Mouse (Mus musculus): Measurements from ENCODE around the gene Ankrd11. TPM values are rescaled to one million over a fixed set of nuclear protein-coding genes. Genes with fewer than 3 reads are reported as not detected.

Ankrd11 gene
- polyA plus RNA-seq, 1 experiment from 2014 or later: 67.3 TPM

DNA sequence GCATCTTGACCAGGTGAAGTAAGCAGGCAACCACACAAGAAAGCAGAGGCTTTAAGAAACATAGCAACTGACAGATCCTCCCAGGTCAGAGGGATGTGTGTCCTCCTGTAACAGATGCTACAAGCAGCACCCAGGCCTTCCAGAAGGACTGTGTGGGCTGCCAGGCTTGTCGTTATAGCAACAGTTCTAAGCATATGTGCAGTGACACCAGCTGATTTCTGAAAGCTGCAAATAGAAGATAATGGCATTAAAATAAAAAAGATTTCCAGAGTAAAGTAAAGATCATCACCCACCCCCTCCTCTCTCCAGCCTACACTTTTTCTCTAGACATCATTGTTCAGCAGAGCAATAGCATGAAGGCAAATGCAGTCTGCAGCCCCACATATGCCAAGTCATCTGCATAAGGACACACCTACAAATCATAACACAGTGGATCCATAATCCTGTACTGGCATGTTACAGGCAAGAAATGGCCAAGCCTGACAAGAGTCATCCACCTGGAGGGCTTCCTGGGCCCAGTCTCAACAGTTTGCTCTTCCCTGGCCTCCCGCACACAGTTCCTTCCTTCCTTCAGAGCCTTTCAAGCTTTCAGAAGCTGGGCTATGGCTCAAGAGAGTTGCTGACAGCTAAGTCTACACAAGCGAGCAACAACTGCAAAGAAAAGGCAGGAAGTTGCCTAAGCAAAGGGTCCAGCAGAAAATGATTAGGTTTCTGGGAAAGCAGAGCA lies 110.1 kb downstream of the Ankrd11 start:
- 57% methylated on average over 3 of the region's 3 CpGs for WGBS
- H3K9me3 ChIP-seq: no peaks in the 10 kb centered on the region
- ATAC-seq (ENCODE audit: insufficient read depth, low FRiP score, low read depth): no peak
- H3K36me3 ChIP-seq: no peaks in the 10 kb centered on the region
- H3K27me3 ChIP-seq (replicated peaks): no peaks in the 10 kb centered on the region
- peaks cover 3% of the 10 kb centered on the region; the same call in 1 of the 2 replicates for H3K4me1 ChIP-seq
- no peak overlapping the region for H3K4me2 ChIP-seq
- no peak overlapping the region for H3K9ac ChIP-seq
- H3K27ac ChIP-seq: no peak overlapping the region
- H3K4me3 ChIP-seq (replicated peaks): no peak overlapping the region

DNA sequence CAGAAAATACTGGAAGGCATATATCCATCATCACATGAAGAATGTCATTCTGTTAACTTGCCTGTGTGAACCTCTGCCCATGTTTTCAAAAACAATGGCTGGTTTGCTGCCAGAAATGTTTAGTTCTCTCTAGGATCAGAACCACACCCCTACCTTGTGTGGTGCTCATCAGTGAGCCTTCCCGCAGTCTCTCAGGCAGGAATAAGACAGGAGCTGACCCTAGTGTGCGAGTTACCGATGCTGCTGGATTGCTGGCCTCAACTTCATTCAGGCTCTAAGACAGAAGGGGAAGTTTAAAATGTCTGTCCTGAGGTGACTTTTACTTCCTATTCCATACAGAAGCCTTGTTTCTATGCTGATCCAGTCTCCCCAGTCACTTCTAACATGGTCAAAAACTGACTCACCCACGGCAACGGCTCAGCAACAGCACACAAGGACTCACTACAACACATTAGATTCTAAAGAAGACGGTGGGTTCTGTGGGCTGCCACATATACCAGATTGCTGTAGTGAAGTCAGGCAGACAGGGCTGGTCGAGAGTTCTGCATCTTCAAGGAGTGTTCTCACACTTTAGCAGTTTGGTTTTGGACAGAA lies 113.3 kb downstream of the Ankrd11 start:
- peaks cover 12% of the 10 kb centered on the region; the same call in 1 of the 2 replicates for H3K4me1 ChIP-seq
- no peak overlapping the region for H3K27ac ChIP-seq
- no peak overlapping the region for H3K9ac ChIP-seq
- WGBS: 77% methylated on average over 7 of the region's 7 CpGs
- ATAC-seq (ENCODE audit: insufficient read depth, low FRiP score, low read depth): no peak
- no peaks in the 10 kb centered on the region for H3K9me3 ChIP-seq
- H3K36me3 ChIP-seq: no peaks in the 10 kb centered on the region
- H3K27me3 ChIP-seq (replicated peaks): no peaks in the 10 kb centered on the region
- H3K4me2 ChIP-seq: no peak overlapping the region
- no peak overlapping the region for H3K4me3 ChIP-seq (replicated peaks)

DNA sequence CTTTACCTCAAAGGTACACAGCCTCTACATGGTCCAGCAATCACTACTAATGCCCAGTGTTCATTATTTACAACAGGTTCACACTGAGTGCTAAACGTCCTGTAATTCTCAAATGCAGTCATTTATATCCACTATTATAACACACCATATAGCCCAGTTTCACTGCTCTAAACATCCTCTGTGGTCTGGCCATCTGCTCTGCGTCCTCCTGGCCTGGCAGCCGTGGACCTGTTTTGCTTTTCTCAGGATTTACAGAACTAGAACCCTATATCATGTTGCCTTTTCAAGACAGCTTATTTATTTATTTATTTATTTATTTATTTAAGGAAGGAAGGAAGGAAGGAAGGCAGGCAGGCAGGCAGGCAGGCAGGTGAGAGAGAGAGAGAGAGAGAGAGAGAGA lies 114.2 kb downstream of the Ankrd11 start:
- H3K27me3 ChIP-seq (replicated peaks): no peaks in the 10 kb centered on the region
- WGBS: 55% methylated on average over 3 of the region's 3 CpGs

DNA sequence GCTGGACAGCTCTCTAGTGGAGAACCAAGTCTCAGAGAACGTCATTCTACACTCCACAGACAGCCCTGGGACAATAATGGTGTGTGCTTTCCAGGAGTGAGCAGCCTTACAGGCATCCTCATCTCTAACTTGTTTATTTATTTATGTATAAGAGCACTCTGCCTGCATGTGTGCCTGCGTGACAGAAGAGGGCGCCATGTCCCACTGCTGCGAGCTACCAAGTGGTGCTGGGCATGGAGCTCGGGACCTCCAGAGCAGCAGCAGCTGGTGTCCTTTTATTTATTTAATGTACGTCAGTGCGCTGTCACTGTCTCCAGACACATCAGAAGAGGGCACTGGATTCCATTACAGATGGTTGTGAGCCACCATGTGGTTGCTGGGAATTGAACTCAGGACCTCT lies 115.3 kb downstream of the Ankrd11 start:
- no peaks in the 10 kb centered on the region for H3K27me3 ChIP-seq (replicated peaks)
- H3K36me3 ChIP-seq: no peaks in the 10 kb centered on the region
- H3K4me1 ChIP-seq: peaks cover 13% of the 10 kb centered on the region; the same call in 1 of the 2 replicates
- H3K9ac ChIP-seq: no peak overlapping the region
- ATAC-seq (ENCODE audit: insufficient read depth, low FRiP score, low read depth): no peak
- H3K4me2 ChIP-seq: no peak overlapping the region
- no peaks in the 10 kb centered on the region for H3K9me3 ChIP-seq
- WGBS: 71% methylated on average over 7 of the region's 7 CpGs
- no peak overlapping the region for H3K27ac ChIP-seq
- H3K4me3 ChIP-seq (replicated peaks): no peak overlapping the region

More for the DNA sequence above, 114.2 kb downstream of the Ankrd11 start:
- Histone ChIP-seq H3K4me2 (no peak overlapping the region), H3K4me1 (peaks cover 13% of the 10 kb centered on the region; the same call in 1 of the 2 replicates), H3K9me3 (no peaks in the 10 kb centered on the region), H3K9ac (no peak overlapping the region), H3K4me3 (replicated peaks) (no peak overlapping the region), H3K36me3 (no peaks in the 10 kb centered on the region), H3K27ac (no peak overlapping the region)
- ATAC-seq (ENCODE audit: insufficient read depth, low FRiP score, low read depth): no peak

DNA sequence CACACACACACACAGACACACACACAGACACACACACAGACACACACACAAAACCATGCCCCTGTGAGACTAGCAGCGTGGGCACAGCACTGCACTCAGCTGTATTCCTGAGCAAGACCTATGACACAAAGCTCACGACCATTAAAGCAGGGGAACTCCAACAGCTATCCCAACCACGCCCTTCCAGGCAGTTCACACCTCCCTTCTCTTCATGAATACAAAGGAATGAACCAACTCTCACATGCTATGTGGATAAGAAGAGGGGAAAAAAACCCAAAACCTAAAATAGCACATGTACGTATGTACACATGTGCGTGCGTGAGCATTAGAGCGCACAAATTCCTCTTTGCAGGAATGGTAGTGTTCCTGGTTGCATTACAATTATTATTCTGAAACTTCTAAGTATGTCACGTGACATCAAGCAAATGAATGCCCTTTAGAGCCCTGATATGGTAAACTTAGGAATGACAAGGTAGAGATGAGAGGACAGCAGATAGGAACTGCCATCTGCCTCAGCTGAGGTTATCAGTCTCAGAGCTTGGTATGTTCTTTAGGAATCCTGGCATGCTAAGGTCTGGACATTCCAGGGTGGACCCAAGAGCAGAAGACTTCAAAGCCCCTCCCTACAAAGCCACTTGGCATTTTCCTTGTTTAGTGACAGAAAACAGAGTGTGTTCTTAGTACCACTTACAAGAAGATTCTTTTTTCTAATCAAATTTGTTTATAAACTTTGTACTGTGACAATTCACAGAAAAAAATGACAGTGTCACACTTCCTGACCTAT lies 115.9 kb downstream of the Ankrd11 start:
- Histone ChIP-seq H3K27me3 (replicated peaks) (no peaks in the 10 kb centered on the region), H3K36me3 (no peaks in the 10 kb centered on the region), H3K4me3 (replicated peaks) (no peak overlapping the region), H3K4me2 (no peak overlapping the region), H3K4me1 (peaks cover 13% of the 10 kb centered on the region; the same call in 1 of the 2 replicates), H3K9me3 (no peaks in the 10 kb centered on the region), H3K9ac (no peak overlapping the region), H3K27ac (no peak overlapping the region)
- WGBS: 77% methylated on average over 8 of the region's 8 CpGs
- no peak for ATAC-seq (ENCODE audit: insufficient read depth, low FRiP score, low read depth)

DNA sequence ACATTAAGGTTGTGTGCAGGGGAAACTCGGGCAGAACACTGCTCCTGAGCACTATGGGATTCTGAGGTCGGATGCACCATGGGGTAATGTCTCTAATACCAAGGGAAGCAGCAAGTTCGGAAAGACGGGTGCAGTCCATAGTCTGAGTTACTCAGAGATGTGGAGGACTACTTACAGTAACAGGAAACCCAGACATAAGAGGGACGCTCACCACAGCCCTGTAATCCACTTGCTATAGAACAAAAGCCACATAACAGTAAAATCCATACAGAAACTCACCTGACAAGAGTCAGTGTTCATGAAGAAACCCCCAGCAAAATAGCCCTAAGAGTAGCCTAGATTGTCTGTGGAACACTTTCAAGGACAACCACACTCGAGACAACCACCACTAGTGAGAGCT lies 118.0 kb downstream of the Ankrd11 start:
- H3K4me3 ChIP-seq (replicated peaks): no peak overlapping the region
- peaks cover 21% of the 10 kb centered on the region for H3K4me1 ChIP-seq
- no peak for ATAC-seq (ENCODE audit: insufficient read depth, low FRiP score, low read depth)
- H3K4me2 ChIP-seq: no peak overlapping the region
- no peaks in the 10 kb centered on the region for H3K27me3 ChIP-seq (replicated peaks)
- WGBS: 69% methylated on average over 6 of the region's 6 CpGs
- no peak overlapping the region for H3K27ac ChIP-seq
- H3K36me3 ChIP-seq: no peaks in the 10 kb centered on the region
- H3K9ac ChIP-seq: no peak overlapping the region
- H3K9me3 ChIP-seq: no peaks in the 10 kb centered on the region

DNA sequence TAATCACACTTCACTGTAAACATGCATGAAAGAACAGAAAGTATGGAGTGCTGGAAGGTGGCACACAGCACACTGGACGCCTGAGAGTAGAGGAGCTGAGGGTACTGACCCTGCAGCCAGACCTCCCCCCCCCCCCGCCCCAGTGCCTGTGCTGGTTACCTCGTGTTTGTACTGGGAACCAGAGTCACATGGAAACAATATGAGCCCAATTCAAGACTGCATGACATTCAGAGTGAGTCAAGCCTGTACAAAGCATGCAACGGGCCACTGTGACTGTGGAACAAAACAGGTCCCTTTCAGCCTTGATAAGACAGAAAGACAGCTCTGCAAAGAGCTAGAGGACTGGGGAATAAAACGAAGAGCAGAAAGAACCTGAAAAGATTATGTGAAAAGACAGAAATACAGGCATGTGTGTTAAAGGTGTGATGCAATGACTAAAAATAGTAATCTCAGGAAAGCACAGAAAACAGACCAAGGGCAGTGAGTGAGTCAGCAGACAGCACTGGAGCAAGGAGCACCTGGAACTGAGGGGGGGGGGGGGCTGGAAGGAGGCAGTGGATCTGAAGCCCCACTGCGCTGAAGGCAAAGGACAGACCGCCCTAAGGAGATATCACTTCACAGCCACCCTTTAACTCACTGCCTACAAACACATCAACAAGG lies 118.5 kb downstream of the Ankrd11 start:
- Histone ChIP-seq H3K4me1 (peaks cover 24% of the 10 kb centered on the region), H3K9me3 (no peaks in the 10 kb centered on the region), H3K4me3 (replicated peaks) (no peak overlapping the region), H3K27ac (no peak overlapping the region), H3K4me2 (no peak overlapping the region), H3K27me3 (replicated peaks) (no peaks in the 10 kb centered on the region), H3K9ac (no peak overlapping the region), H3K36me3 (no peaks in the 10 kb centered on the region)
- 49% methylated on average over 7 of the region's 7 CpGs for WGBS
- 0 out of 2 replicates have a peak, but pooled peaks have one; percentile 35 for ATAC-seq (ENCODE audit: insufficient read depth, low FRiP score, low read depth)

DNA sequence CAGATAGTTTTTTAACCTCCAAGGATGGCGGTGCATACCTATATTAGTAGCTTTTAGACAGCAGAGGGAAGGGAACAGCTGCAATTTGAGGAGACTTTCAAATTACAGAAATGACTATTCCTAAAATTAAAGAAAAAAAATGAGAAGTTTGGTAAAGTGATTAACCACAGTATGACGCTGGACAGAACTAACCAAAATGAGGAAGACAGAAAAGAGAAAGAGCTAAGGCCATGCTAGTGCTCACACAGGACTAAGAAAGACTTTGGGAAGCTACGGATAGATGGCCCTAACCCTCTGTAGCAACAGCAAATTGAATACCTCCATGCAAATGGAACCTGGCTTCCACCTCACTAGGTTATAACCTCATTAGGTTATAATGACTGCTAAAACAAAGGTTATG lies 119.1 kb downstream of the Ankrd11 start:
- Histone ChIP-seq H3K27ac (no peak overlapping the region), H3K27me3 (replicated peaks) (no peaks in the 10 kb centered on the region), H3K36me3 (no peaks in the 10 kb centered on the region), H3K4me2 (no peak overlapping the region), H3K4me1 (peaks cover 30% of the 10 kb centered on the region), H3K9ac (no peak overlapping the region), H3K9me3 (no peaks in the 10 kb centered on the region), H3K4me3 (replicated peaks) (no peak overlapping the region)
- no peak for ATAC-seq (ENCODE audit: insufficient read depth, low FRiP score, low read depth)
- 74% methylated on average over 3 of the region's 3 CpGs for whole genome bisulfite sequencing

DNA sequence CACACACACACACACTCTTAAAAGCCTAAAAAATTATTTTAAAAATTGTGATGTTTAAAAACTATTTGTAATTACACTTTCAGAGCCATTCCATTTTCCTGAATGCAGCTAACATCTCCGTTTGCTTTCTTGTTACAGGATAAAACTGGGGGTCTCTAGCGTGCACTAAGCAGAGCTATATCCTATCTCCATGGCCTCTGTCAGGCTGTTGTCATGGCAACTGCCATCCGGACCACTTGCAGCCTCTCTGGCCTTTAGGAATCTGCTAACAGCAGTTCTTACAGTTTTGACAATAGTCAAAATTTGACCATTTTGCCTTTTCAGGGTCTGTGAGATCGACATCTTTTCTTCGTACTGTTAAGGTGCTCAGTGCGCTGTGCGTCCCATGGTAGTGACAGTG lies 121.2 kb downstream of the Ankrd11 start:
- no peaks in the 10 kb centered on the region for H3K9me3 ChIP-seq
- H3K9ac ChIP-seq: no peak overlapping the region
- H3K36me3 ChIP-seq: no peaks in the 10 kb centered on the region
- H3K4me1 ChIP-seq: peaks cover 31% of the 10 kb centered on the region
- ATAC-seq (ENCODE audit: insufficient read depth, low FRiP score, low read depth): no peak
- no peaks in the 10 kb centered on the region for H3K27me3 ChIP-seq (replicated peaks)
- H3K4me3 ChIP-seq (replicated peaks): no peak overlapping the region
- H3K4me2 ChIP-seq: no peak overlapping the region
- H3K27ac ChIP-seq: no peak overlapping the region
- WGBS: 78% methylated on average over 7 of the region's 7 CpGs

DNA sequence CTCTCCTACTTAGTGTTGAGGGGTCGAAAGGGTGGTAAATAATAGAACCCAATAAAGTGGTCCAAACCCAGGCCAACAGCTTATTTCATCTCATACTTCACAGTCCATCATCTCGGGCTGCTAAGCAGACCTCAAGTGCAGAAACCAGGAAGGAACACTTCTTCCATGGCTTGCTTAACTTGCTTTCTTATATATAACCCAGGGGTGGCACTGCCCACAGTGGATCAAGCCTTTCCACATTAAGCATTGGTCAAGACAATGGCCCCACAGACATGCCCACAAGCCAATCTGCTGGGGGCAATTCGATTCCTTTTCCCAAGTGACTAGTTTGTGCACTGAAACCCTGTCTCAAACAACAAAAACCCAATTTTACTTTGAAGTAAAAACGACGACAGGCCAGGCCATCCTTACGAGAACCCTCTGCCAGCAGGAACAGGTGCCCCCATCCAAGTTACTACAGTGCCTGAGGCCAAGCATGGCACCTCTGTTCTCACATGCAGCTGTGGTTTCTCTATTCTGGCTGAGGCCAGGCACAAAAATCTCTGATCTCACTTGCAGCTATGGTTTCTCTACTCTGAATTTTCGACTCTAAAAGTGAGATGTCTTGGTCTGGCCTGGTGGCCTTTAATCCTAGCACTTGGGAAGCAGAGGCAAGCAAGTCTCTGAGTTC lies 123.5 kb downstream of the Ankrd11 start:
- Histone ChIP-seq H3K4me2 (no peak overlapping the region), H3K9ac (no peak overlapping the region), H3K9me3 (no peaks in the 10 kb centered on the region), H3K27ac (no peak overlapping the region), H3K4me3 (replicated peaks) (no peak overlapping the region), H3K4me1 (peaks cover 25% of the 10 kb centered on the region), H3K27me3 (replicated peaks) (no peaks in the 10 kb centered on the region), H3K36me3 (peaks cover 4% of the 10 kb centered on the region; the same call in 1 of the 2 replicates)
- ATAC-seq (ENCODE audit: insufficient read depth, low FRiP score, low read depth): no peak
- WGBS: 70% methylated on average over 7 of the region's 7 CpGs

Measured in stomach, embryonic 15.5 days (tissue).